Mouse (Mus musculus) liver, adult 2 months (tissue): ENCODE data around the gene Nudt7. TPM values are rescaled to one million over a fixed set of nuclear protein-coding genes. Genes with fewer than 3 reads are reported as not detected.

Experiments
- DNase-seq: peaks from one replicate; pipeline ENCODE4 v3.0.0-alpha.2; 2011; ENCODE audit warnings: low read depth, low spot score; ENCODE audit errors: extremely low read depth
- H3K27ac ChIP-seq: fragments of 200-500 bp; replicated peaks from 2 replicates; pipeline ENCODE4 v1.5.1; 2012; ENCODE audit warnings: low read depth, mild to moderate bottlenecking, control low read depth, inconsistent platforms, low read length; ENCODE audit not compliant: insufficient read depth
- H3K27me3 ChIP-seq: fragments of 200-500 bp; 2 replicates; pipeline ENCODE4 v1.6.1; 2012; ENCODE audit warnings: mild to moderate bottlenecking, moderate library complexity, low read length, inconsistent platforms; ENCODE audit not compliant: control insufficient read depth, insufficient read depth
- H3K36me3 ChIP-seq: fragments of 200-500 bp; 2 replicates; pipeline ENCODE4 v1.6.1; 2012; ENCODE audit warnings: low read length, inconsistent platforms; ENCODE audit not compliant: control insufficient read depth, insufficient read depth
- H3K4me1 ChIP-seq: fragments of 200-500 bp; 2 replicates; pipeline ENCODE4 v1.6.1; 2011; ENCODE audit warnings: low read length; ENCODE audit not compliant: control insufficient read depth, insufficient read depth
- H3K4me3 ChIP-seq: fragments of 200-500 bp; 2 replicates; pipeline ENCODE4 v1.5.1; 2011; ENCODE audit warnings: low read depth, mild to moderate bottlenecking, control low read depth, low read length, moderate library complexity; ENCODE audit not compliant: insufficient read depth
- H3K79me2 ChIP-seq: fragments of 200-500 bp; 2 replicates; pipeline ENCODE4 v1.6.1; 2012; ENCODE audit warnings: inconsistent platforms, mild to moderate bottlenecking, low read length, moderate library complexity; ENCODE audit not compliant: control insufficient read depth, insufficient read depth
- H3K9ac ChIP-seq: fragments of 200-500 bp; 2 replicates; pipeline ENCODE4 v1.6.1; 2012; ENCODE audit warnings: low read depth, mild to moderate bottlenecking, control low read depth, inconsistent platforms, low read length
- CTCF ChIP-seq: fragments of 200-500 bp; IDR thresholded peaks from 2 replicates; pipeline ENCODE4 v1.5.1; 2011; ENCODE audit warnings: low read depth, low read length, control low read depth
- POLR2A ChIP-seq: fragments of 200-500 bp; IDR thresholded peaks from 2 replicates; pipeline ENCODE4 v1.6.1; 2011; ENCODE audit warnings: low read length, control low read depth; ENCODE audit not compliant: insufficient read depth; ENCODE audit errors: extremely low read depth
- WGBS: fragments of 180-500 bp; shearing (Covaris S2); methylation state at CpG from one replicate; pipeline ENCODE4 v1.1.7; 2018; 5-methylcytosine and 5-hydroxymethylcytosine counted together
- polyA plus RNA-seq: library from polyadenylated mRNA; depleted of rRNA; stranded (reverse); fragments of >200 nt; gene quantifications from 2 replicates; pipeline ENCODE4 v1.2.3, GENCODE M21; 2012
- total RNA-seq: library from RNA; depleted of rRNA; stranded (reverse); fragments of >200 nt; gene quantifications from 2 replicates; pipeline ENCODE4 v1.2.3, GENCODE M21; 2014

Nudt7 gene
- total and polyA plus RNA-seq, 2 experiments: 293 to 394 TPM

- TF ChIP-seq POLR2A (no peak), CTCF (no peak)
- 27% methylated on average over 14 of the region's 14 CpGs for WGBS
- Histone ChIP-seq H3K27me3 (no peaks in the 10 kb centered on the region), H3K9ac (peak overlapping the region; percentile 52), H3K79me2 (peaks cover 30% of the 10 kb centered on the region; the same call in 1 of the 2 replicates), H3K4me1 (peaks cover 27% of the 10 kb centered on the region), H3K27ac (peak overlapping the region; percentile 88), H3K4me3 (no peak overlapping the region), H3K36me3 (peaks cover 35% of the 10 kb centered on the region)
- no peak for DNase-seq
Observed at GRCm38 (mm10) chr8:114133050-114133509, 277 bp upstream of the Nudt7 start.

- H3K27me3 ChIP-seq: no peaks in the 10 kb centered on the region
- H3K36me3 ChIP-seq: peaks cover 54% of the 10 kb centered on the region
- TF ChIP-seq POLR2A: no peak
- TF ChIP-seq CTCF: no peak
- H3K27ac ChIP-seq: peak overlapping the region; percentile 95
- DNase-seq: peak; percentile 36
- 38% methylated on average over 1 of the region's 1 CpGs for WGBS
- H3K4me1 ChIP-seq: peaks cover 25% of the 10 kb centered on the region
- peak overlapping the region; percentile 73 for H3K4me3 ChIP-seq
- H3K9ac ChIP-seq: peak overlapping the region; percentile 76
- H3K79me2 ChIP-seq: peaks cover 23% of the 10 kb centered on the region; the same call in 1 of the 2 replicates
Observed at GRCm38 (mm10) chr8:114136750-114137149, 3.4 kb downstream of the Nudt7 start.

- Histone ChIP-seq H3K27ac (peak overlapping the region; percentile 54), H3K4me3 (peak overlapping the region; percentile 19; the same call in 1 of the 2 replicates), H3K4me1 (peaks cover 25% of the 10 kb centered on the region), H3K79me2 (peaks cover 23% of the 10 kb centered on the region; the same call in 1 of the 2 replicates), H3K27me3 (no peaks in the 10 kb centered on the region), H3K9ac (peak overlapping the region; percentile 42), H3K36me3 (peaks cover 55% of the 10 kb centered on the region)
- peak; percentile 80 for DNase-seq
- 16% methylated on average over 5 of the region's 5 CpGs for WGBS
- no peak for TF ChIP-seq POLR2A
- no peak for TF ChIP-seq CTCF
Observed at GRCm38 (mm10) chr8:114137181-114137580, 3.8 kb downstream of the Nudt7 start.

GRCm38 (mm10) chr8:114140437-114140836 is 7.1 kb downstream of the Nudt7 start:
- 10% methylated on average over 2 of the region's 2 CpGs for WGBS
- 0 out of 2 replicates have a peak overlapping the region, but pooled peaks have one; percentile 21 for H3K4me3 ChIP-seq
- H3K27ac ChIP-seq: peak overlapping the region; percentile 25; the same call in 1 of the 2 replicates
- peak; percentile 50 for DNase-seq
- H3K27me3 ChIP-seq: no peaks in the 10 kb centered on the region
- peak overlapping the region; percentile 17; the same call in 1 of the 2 replicates for H3K9ac ChIP-seq
- peaks cover 74% of the 10 kb centered on the region for H3K36me3 ChIP-seq
- H3K4me1 ChIP-seq: peaks cover 29% of the 10 kb centered on the region
- H3K79me2 ChIP-seq: peaks cover 10% of the 10 kb centered on the region; the same call in 1 of the 2 replicates
- TF ChIP-seq POLR2A: no peak
- TF ChIP-seq CTCF: no peak

GRCm38 (mm10) chr8:114142199-114142598 is 8.8 kb downstream of the Nudt7 start:
- no peaks in the 10 kb centered on the region for H3K27me3 ChIP-seq
- H3K36me3 ChIP-seq: peaks cover 71% of the 10 kb centered on the region
- no peak overlapping the region for H3K4me3 ChIP-seq
- TF ChIP-seq POLR2A (no peak), CTCF (no peak)
- DNase-seq: peak; percentile 62
- H3K9ac ChIP-seq: peak overlapping the region; percentile 31
- H3K79me2 ChIP-seq: peaks cover 3% of the 10 kb centered on the region; the same call in 1 of the 2 replicates
- H3K4me1 ChIP-seq: peaks cover 29% of the 10 kb centered on the region
- peak overlapping the region; percentile 44 for H3K27ac ChIP-seq

GRCm38 (mm10) chr8:114143645-114144290 is 10.4 kb downstream of the Nudt7 start:
- Histone ChIP-seq H3K27ac (peak overlapping the region; percentile 3), H3K9ac (no peak overlapping the region), H3K4me1 (peaks cover 28% of the 10 kb centered on the region), H3K79me2 (no peaks in the 10 kb centered on the region), H3K4me3 (no peak overlapping the region), H3K27me3 (no peaks in the 10 kb centered on the region), H3K36me3 (peaks cover 74% of the 10 kb centered on the region)
- TF ChIP-seq CTCF: no peak
- no peak for TF ChIP-seq POLR2A
- DNase-seq: peak; percentile 92
- 21% methylated on average over 4 of the region's 4 CpGs for WGBS
